Mouse (Mus musculus) heart, postnatal 25 days (tissue): ENCODE data around the gene Gabbr2. TPM values are rescaled to one million over a fixed set of nuclear protein-coding genes. Genes with fewer than 3 reads are reported as not detected.

Experiments
- DNase-seq: peaks from one replicate; pipeline ENCODE4 v3.0.0; 2022; ENCODE audit warnings: low spot score
- intact Hi-C: fragments of 180-260 bp; cut with DNase I; formaldehyde crosslinking; loops from one replicate; pipeline ENCODE4 v1.15.1; 2025
- total RNA-seq, 2 experiments: library from RNA; stranded (reverse); gene quantifications; 2 replicates each; pipeline ENCODE4 v1.2.3; 2021

Gabbr2 gene
- under 1 TPM in 1 of 2 experiments, not detected in 1; 0.11 TPM for total RNA-seq

DNA sequence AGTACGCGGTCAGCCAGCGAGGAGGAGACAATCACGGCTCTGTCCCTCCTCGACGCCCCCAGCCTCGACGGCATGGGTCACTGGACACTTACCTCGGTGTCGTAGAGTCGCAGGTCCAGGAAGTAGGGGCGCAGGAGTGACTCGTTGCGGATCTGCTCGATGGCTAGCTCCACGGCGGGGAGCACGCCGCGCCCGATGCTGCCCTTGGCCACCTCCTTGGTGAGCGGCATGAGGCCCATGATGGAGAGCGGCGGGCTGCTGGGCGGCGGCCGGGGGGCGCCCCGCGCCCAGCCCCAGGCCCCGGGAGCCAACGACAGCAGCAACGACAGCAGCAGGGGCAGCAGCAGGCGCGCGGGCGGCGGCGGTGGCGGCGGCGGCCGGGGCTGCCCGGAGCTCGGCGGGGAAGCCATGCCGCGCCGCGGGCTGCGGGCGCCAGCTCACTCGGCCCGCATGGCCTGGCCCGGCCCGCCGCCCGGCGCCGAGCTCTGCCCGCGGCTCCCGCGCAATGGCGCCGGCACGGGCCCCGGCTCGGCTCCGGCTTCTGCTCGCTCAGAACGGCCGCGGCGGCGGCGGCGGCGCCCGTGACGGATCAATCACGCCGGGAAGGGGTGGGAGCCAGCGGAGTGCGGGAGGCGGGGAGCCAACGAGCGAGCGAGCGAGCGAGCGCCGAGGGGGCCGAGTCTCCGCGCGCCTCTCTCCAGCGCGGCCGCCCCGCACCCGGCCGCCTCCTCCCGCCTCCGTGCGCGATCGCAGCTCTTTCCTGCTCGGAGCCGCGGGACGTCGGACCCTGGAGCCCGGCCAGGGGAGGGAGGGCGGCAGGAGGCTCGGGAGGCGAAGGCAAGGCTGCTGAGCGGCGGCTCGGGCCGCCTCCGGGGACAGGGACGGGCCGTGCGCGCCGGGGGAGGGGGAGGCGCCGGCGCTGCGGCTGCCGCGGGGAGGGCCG lies at the start of gene Gabbr2:
Gabbr2 (minus strand) TSS at position 858 of the 943 bp plus-strand sequence.
- DNase-seq: no peak
- intact Hi-C loops: no loop called here

- DNase-seq: no peak
- intact Hi-C loops: loop anchor here (5.0 kb wide), 1 partner anchor 427 kb away; no protein-coding TSS in a partner anchor
Measured at GRCm38 (mm10) chr4:47039586-47039985, 47.9 kb upstream of the Gabbr2 start.

DNA sequence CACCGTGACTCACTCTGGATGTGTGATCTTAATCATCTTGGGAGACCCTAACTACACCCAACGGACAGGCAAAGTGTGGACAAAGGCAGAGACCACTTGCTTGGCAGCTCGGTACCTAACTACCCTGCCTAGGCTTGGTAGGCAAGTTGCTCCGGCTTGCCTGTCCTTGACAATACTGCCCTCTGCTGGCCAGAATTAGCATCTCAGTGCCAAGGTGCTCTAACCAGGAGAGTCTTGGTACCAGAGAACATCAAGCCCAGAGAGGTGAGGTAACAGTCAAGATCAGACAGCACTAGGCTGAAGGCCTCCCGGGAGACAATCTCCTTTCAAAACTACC lies 45.6 kb upstream of the Gabbr2 start:
- no peak for DNase-seq
- intact Hi-C loops: loop anchor here (1.0 to 5.0 kb wide), 2 partner anchors 348 to 425 kb away; no protein-coding TSS in a partner anchor

DNA sequence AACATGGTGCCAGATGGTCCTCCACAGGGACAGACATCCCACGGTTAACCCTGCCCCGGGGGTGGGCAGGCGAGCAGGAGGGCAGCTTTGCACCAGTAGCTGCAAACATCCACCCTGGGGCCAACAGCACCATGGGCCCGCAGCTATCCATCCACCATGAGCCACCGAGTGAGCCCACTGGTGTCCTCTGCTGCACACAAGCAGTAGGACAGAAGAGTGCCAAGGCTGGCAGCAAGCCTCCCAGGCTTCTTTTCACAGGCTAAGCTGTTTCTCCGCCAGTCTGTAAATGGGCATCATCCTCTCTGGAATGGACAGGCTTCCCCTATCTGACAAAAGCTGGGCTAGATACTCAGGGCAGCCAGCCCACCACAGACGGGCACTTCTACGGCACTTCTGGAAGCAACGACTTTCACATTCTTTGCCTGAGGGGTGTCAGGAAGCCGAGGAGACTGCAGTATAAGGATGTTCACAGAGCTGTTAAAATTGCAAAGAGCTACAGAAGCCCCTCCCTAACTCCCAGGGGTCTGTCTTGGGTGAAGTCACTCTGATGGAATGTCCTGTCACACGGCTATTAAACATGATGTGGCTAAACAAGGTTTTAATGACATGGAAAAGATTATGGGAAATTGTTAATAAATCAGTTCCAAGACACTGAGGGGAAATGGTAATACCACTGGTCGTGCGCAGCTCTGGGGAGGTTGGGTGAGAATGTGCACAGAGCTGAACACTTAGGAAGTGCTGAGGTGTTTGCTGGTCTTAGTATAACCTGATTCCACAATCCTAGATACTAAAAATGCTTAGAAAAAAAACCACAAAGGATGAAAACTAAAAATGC lies 45.0 kb upstream of the Gabbr2 start:
- DNase-seq: no peak
- intact Hi-C loops: loop anchor here (1.0 to 5.0 kb wide), 2 partner anchors 347 to 424 kb away; no protein-coding TSS in a partner anchor

DNA sequence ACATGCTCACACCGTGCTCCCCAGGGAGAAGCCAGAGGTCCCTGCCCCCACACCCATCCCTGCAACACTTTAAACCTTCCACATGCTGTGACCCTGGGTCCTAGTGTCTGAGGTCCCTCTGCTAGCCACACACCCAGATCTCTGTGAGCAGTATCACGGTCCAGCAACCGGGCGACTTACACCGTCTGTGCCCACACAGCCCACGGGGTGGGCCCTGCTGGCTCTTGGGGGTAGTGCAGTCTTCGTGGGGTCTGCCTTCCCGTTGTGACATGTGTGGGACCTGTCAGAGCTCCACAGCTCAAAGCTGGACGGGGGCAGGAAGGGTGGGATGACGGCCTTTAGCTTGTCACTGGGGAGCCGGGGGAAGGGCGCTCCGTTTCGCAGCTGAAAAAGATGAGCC lies 43.9 kb upstream of the Gabbr2 start:
- intact Hi-C loops: loop anchor here (5.0 kb wide), 1 partner anchor 423 kb away; no protein-coding TSS in a partner anchor
- no peak for DNase-seq

DNA sequence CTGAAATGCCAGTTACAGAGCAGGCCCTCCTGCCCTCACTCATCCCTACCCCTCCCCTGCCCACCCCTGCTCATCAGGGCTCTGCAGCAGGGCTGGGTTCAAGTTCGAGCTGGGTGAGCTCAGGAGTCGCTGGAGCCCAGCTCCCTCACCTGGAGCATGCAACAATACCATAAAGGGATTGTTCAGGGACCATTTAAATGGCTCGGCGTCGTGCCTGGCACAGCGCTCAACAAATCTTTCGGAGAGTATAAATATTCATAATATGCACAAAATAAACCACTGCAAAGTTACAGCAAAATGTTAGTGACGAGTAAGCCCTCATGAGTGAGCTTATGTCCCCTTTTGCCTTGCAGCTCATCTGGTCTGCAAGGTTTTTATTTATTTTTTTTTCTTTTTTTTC lies 40.5 kb upstream of the Gabbr2 start:
- intact Hi-C loops: no loop called here
- no peak for DNase-seq

GRCm38 (mm10) chr4:47028791-47029190 lies 37.1 kb upstream of the Gabbr2 start:
- no peak for DNase-seq
- intact Hi-C loops: no loop called here

GRCm38 (mm10) chr4:47023949-47024348 lies 32.3 kb upstream of the Gabbr2 start:
- DNase-seq: no peak
- intact Hi-C loops: no loop called here

DNA sequence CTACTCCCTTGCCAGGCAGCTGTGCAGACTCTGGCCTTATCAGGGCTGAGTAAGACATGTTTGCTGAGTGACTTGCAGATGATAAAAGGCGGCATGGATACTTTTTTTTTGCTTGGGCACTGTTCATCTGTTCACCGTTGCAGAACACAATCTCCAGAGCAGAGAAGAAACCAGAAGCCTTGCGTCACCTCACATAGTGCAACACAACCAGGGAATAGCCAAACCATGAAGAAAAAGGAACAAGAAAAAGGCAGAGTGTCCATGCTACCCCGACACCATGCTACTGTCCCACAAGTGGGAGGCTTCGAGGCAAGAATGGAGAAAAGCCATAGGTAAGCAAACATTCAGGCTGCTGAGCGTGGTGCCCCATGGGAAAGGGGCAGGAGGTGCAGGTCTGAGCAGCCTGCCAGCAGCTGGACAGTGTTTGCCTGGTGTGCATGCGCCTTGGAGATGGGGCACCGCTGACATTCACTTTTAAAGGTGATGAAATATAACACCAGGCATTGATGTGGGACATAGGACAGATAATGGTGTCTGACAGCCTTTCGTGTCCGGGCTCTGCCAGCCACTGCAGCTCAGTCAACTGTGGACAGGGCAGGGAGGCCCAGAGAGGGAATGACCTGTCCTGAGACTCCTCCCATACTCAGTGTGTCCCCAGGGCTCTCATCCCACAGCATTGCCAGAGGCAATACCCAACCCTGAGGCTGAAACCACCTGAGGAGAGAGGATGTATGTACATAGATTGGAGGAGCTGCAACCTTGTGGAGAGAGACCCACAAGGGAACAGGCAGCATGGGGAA lies 31.3 kb upstream of the Gabbr2 start:
- intact Hi-C loops: no loop called here
- DNase-seq: no peak

DNA sequence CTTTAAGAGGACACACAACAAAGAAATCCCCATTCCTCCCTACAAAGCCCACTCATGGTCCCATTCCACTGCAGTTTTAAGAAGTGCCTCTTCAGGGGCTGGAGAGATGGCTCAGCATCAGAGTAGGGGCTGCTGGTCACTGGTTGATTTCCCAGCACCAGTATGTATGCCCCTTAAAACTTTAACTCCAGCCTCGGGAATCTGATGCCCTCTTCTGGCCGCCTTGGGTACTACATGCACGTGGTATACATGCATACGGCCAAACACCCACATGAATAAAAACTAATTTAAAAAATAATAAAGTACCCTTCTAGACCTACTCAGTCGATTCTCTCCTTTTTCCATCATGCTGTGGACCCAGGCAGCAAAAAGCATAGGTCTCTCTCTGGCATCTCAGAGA lies 28.9 kb upstream of the Gabbr2 start:
- intact Hi-C loops: loop anchor here (1.0 kb wide), 1 partner anchor 331 kb away; no protein-coding TSS in a partner anchor
- no peak for DNase-seq

DNA sequence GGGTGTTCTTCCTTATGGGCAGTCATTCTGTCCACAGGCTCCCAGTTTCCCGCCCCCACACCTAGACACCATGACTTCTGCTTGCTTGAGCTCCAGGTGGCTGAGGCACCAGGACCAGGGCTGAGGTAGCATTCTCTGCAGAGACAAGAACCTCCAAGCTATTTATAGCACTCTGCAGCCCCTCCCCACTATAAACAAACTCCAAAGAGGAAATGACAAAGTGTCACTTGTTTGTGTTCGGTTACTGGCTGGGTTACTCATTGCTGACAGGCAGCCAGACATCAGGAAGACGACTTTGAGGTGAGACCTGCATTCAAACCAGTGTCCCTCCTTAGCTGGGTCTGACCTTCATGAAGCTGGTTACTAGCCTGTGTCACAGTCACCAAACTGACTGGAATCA lies 23.5 kb upstream of the Gabbr2 start:
- intact Hi-C loops: no loop called here
- no peak for DNase-seq

GRCm38 (mm10) chr4:47012476-47012875 lies 20.8 kb upstream of the Gabbr2 start:
- no peak for DNase-seq
- intact Hi-C loops: no loop called here

GRCm38 (mm10) chr4:47010400-47011231 lies 18.9 kb upstream of the Gabbr2 start:
- DNase-seq: no peak
- intact Hi-C loops: no loop called here

- intact Hi-C loops: no loop called here
- no peak for DNase-seq
Measured at GRCm38 (mm10) chr4:47000626-47001395, 9.1 kb upstream of the Gabbr2 start.

DNA sequence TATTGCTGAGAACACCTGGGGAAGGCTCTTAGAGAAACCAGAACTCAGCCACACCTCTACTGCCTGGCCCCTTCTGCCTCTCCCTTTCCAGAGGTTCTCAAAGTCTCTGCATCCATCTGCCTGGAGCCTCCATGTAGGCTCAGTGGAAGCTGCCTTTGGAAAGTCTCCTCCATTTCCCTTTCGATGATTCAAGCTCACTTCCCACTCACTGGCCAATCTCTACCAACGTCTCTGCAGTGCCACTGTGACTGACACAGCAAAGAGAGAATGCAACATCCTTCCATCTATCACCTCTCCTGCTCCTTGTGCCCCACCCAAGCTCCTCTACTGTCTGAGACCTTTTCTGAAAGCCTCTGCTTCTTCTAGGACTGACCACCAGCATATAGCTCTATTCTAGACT lies 6.3 kb upstream of the Gabbr2 start:
- intact Hi-C loops: no loop called here

DNA sequence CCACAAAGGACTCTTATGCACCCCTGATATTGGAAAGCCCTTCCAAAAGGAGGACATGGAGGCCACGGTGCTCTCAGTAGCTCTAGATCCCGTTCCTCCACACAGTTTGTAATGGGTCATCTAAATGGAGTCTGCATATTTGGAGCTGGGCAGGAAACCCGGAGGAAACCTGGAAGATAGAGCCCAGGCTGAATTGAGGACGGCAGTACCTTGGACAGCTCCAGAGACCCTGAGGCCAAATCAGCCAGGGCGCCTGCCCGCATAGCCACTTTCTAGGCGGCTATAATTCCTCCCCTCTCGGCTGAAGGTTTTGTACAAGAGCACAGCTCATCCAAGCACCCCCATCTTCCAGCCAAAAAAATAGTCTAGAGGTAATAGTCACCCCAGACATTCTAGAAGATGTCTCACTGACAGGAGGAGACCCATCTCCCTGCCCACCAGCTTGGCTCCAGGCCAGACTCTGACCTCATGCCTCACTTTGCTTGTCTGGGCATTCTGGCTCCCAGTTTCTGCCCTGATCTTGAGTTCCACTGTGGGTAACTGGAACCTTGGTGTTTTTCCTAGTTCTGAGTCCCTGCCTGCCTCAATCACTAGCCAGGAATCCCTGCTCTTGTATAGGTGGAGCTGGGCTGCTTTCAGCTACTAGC lies 1.3 kb upstream of the Gabbr2 start:
- intact Hi-C loops: no loop called here

More for the DNA sequence above, 6.3 kb upstream of the Gabbr2 start:
- no peak for DNase-seq

DNA sequence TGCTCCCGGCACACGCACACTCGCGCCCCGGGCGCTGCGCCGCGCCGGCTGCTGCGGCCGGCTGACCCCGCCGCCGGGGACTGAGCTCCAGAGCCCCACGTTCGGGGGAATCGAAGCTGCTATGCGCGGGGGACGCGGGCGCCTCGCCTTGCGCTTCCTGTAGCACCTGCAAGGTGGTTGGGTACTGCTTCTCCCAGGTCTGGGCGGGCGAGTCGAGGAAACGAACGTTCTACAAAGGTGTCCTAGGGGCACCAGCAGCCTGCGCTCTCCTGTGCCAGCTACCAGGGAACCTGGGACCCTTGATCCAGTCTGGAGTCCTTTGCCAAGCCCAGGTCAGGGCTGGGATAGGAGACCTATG lies 265 bp upstream of the Gabbr2 start:
- no peak for DNase-seq
- intact Hi-C loops: no loop called here

More for the DNA sequence above, 1.3 kb upstream of the Gabbr2 start:
- no peak for DNase-seq
